In genomic region chr13:26745760-26746457, GRCm38 (mm10) we compare ENCODE assay signal across 19 mouse cellular contexts. TPM values are rescaled to one million over a fixed set of nuclear protein-coding genes. Genes with fewer than 3 reads are reported as not detected.
DNase-seq lines count a peak whose midpoint lies in the region; ATAC-seq lines count a peak whose summit lies in the region.
"Had no signal": no experiment of that assay in that cellular context is flagged by ENCODE, and none has a peak within 500 bp of the region (broad histone marks: within the 10 kb centered on the region; RNA-seq: fewer than 3 reads in every experiment).

No protein-coding gene starts in this region.

- peak overlapping the region; percentile 69 for H3K27ac ChIP-seq in hindbrain, embryonic 13.5 days
- H3K27ac ChIP-seq in midbrain, embryonic 14.5 days (replicated peaks; ENCODE audit: low read depth, low read length) = peak overlapping the region; percentile 78
- H3K27ac ChIP-seq: stomach, embryonic 15.5 days had no signal

- DNase-seq in embryo, embryonic 10 days (ENCODE audit: low spot score) = peak; percentile 21
- no peak for DNase-seq in embryo, embryonic 9.5 days (ENCODE audit: extremely low spot score)
- DNase-seq in midbrain, embryonic 14.5 days = peak; percentile 71
- peak; percentile 23 for DNase-seq in retina, postnatal 1 day
- DNase-seq in yolk sac, embryonic 10.5 days (ENCODE audit: low spot score) = no peak
- DNase-seq in Muller cell, postnatal 12 days (ENCODE audit: inconsistent ontology term) = no peak
- DNase-seq in frontal cortex, adult 2 months (ENCODE audit: extremely low spot score in 1 of 2, low spot score in 1 of 2) = no peak
- DNase-seq: adrenal gland, postnatal 10 days; heart, postnatal 14 days; kidney, postnatal 14 days; layer of hippocampus, adult 9-11 months; lung, embryonic 14.5 days had no signal

- H3K27me3 ChIP-seq in hindbrain, embryonic 13.5 days = no peaks in the 10 kb centered on the region
- H3K27me3 ChIP-seq in midbrain, embryonic 14.5 days (ENCODE audit: control insufficient read depth, insufficient read depth, low read length) = no peaks in the 10 kb centered on the region
- H3K27me3 ChIP-seq: stomach, embryonic 15.5 days had no signal

- H3K36me3 ChIP-seq in hindbrain, embryonic 13.5 days = no peaks in the 10 kb centered on the region
- H3K36me3 ChIP-seq in midbrain, embryonic 14.5 days (ENCODE audit: control insufficient read depth, insufficient read depth, low read length) = no peaks in the 10 kb centered on the region
- H3K36me3 ChIP-seq: stomach, embryonic 15.5 days had no signal

- no peaks in the 10 kb centered on the region for H3K9me3 ChIP-seq in hindbrain, embryonic 13.5 days
- H3K9me3 ChIP-seq in midbrain, embryonic 14.5 days (ENCODE audit: control insufficient read depth, low read length) = no peaks in the 10 kb centered on the region
- H3K9me3 ChIP-seq: stomach, embryonic 15.5 days had no signal

- 0 out of 2 replicates have a peak, but pooled peaks cover 3% of the 10 kb centered on the region for H3K4me1 ChIP-seq in hindbrain, embryonic 13.5 days (replicated peaks)
- H3K4me1 ChIP-seq in midbrain, embryonic 14.5 days (ENCODE audit: control insufficient read depth, insufficient read depth, low read length) = peaks cover 14% of the 10 kb centered on the region
- H3K4me1 ChIP-seq: stomach, embryonic 15.5 days had no signal

- H3K9ac ChIP-seq in hindbrain, embryonic 13.5 days = no peak overlapping the region
- H3K9ac ChIP-seq in midbrain, embryonic 14.5 days (replicated peaks; ENCODE audit: low read length) = no peak overlapping the region
- H3K9ac ChIP-seq: lung, embryonic 14.5 days; stomach, embryonic 15.5 days had no signal

- 33% methylated on average over 2 of the region's 2 CpGs for WGBS in hindbrain, embryonic 13.5 days
- 7% methylated on average over 2 of the region's 2 CpGs for WGBS in midbrain, embryonic 14.5 days

- no peak overlapping the region for H3K4me2 ChIP-seq in hindbrain, embryonic 13.5 days
- H3K4me2 ChIP-seq in midbrain, embryonic 14.5 days (ENCODE audit: low read length) = no peak overlapping the region
- H3K4me2 ChIP-seq: liver, embryonic 11.5 days; lung, embryonic 14.5 days; stomach, embryonic 15.5 days had no signal

- ATAC-seq in hindbrain, embryonic 13.5 days (ENCODE audit: low FRiP score) = no peak; the same call in 1 of the 2 replicates
- peak; percentile 84; the same call in 1 of the 2 replicates for ATAC-seq in midbrain, embryonic 14.5 days (ENCODE audit: low FRiP score, low TSS enrichment)
- ATAC-seq: intestine, postnatal 0 days had no signal

- no peak overlapping the region for H3K4me3 ChIP-seq in hindbrain, embryonic 13.5 days
- no peak overlapping the region for H3K4me3 ChIP-seq in midbrain, embryonic 14.5 days (replicated peaks; ENCODE audit: low read depth, low read length)
- H3K4me3 ChIP-seq: stomach, embryonic 15.5 days had no signal

RNA-seq across cellular contexts. Expression of gene Hdgfl1, which starts 24.1 kb away (rescaled TPM):
- polyA plus RNA-seq in hindbrain, embryonic 13.5 days (2015; fragmentation: Nextera tagmentation; extraction: Ambion mirVana) = not detected in 2 replicates
- polyA plus RNA-seq in midbrain, embryonic 14.5 days (2014; fragmentation: Nextera tagmentation; extraction: Ambion mirVana) = not detected in 2 replicates
- polyA plus RNA-seq in frontal cortex, adult 2 months (2012; rRNA removed) = not detected in 2 replicates
- polyA plus RNA-seq: embryonic facial prominence, embryonic 11.5 days; intestine, postnatal 0 days; liver, embryonic 11.5 days; lung, embryonic 14.5 days; small intestine, adult 2 months; stomach, embryonic 15.5 days; thymus, postnatal 0 days had no signal

Comparison
In these comparisons a context has a peak if more than half of its experiments do, and no peak if none do; other contexts are left out.
1. DNase-seq: peak in embryo, embryonic 10 days (single experiment), midbrain, embryonic 14.5 days (single experiment) and retina, postnatal 1 day (single experiment); none in embryo, embryonic 9.5 days (single experiment), yolk sac, embryonic 10.5 days (single experiment), Muller cell, postnatal 12 days (single experiment) and frontal cortex, adult 2 months (0 of 2).